Mouse (Mus musculus) cerebellum, adult (tissue): ENCODE measurements around the gene St8sia1.
"Not testable (repeated sequence)": the region's sequence is repeated elsewhere in the genome, so short reads cannot be mapped to it uniquely, and the experiment has no call there.

Source experiments
- ATAC-seq: cut with Nextera tagmentation; 2 replicates; pipeline ENCODE4 v1.9.2; 2017; ENCODE audit warnings: mild to moderate bottlenecking, moderate library complexity, mixed read lengths; ENCODE audit not compliant: insufficient number of reproducible peaks, low FRiP score, low TSS enrichment

St8sia1 gene

GRCm38 (mm10) chr6:142964076-142964530 is at the start of gene St8sia1:
St8sia1 (minus strand) TSS chr6:142964452.
- peak; percentile 56 for ATAC-seq

DNA sequence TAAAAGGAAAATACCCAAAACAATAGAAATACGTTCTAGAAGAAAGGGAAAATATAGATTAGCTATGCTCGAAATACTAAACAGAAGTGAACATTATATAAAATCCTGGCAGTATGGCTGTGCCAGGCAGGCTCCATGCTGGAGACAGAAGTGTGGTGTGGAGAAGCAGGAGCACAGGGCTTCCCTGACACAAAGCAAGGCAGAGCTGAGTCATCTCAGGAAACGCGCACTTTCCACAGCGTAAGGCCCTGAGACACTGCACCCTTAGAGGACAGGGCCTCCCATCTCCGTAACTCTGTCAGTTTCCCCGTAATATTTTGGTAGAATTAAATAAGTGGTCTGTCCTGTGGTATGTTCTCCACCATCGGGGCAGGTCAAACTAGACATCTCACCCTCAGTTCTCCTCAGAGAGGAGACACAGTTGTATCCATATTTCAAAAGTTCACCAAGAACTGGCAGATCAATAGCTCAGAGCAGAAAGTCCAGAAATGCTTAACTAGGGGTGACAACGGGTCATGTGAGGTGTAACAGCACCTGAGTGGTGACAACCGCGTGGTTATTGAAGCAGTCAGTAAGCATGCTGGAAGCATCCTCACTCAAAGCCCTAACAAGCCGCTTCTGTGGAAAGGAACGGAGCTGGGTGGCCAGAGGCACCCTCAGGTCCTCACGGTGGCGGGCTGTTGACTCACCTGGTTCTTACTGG is 48.4 kb upstream of the St8sia1 start:
- no peak for ATAC-seq

DNA sequence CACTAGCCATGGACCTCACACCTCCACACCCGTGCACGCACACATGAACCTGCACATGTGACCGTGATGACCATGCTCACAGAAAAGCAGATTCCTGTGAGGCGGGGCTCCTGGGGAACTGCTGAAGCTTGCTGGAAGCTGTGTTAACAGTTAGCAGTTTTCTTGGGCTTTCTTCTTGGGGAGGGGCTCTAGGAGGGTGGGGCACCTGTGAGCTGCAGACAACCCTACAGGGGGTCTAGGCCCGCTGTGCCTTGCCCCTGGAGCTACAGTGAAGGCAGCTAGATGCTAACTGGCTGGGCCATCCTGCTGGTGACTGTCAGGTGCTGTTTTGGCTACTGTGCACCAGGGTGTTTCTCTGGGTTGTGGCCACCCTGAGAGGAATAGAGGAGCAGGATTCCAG is 44.6 kb upstream of the St8sia1 start:
- no peak for ATAC-seq

DNA sequence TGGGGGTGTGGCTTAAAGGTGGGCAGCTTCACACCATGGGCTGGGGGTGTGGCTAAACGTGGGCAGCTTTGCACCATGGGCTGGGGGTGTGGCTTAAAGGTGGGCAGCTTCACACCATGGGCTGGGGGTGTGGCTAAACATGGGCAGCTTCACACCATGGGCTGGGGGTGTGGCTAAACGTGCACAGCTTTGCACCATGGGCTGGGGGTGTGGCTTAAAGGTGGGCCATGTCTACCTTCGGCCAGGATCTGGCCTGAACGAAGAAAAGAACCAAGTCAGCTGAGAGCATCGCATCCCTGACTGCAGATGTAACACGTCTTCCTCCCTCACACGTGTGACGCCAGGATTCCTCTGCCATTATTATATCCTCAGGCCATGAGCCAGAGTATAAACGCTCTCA is 41.0 kb upstream of the St8sia1 start:
- not testable (repeated sequence) for ATAC-seq

DNA sequence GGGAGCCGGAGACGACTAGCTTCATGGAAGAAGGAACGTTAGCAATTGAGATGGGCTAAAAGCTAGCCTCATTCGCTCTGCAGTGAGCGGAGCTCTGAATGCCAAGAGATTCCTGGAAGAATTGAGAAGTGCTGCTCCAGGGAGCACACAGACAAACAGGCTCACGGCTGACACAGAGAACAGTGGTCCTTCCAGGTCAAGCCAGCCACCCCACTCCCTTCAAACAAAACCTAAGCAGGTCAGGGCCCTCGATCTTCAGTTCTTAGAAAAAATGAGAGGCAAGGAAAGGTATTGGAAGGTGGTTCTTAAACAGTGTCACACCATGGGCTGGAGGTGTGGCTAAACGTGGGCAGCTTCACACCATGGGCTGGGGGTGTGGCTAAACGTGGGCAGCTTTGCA is 40.5 kb upstream of the St8sia1 start:
- ATAC-seq = no peak

DNA sequence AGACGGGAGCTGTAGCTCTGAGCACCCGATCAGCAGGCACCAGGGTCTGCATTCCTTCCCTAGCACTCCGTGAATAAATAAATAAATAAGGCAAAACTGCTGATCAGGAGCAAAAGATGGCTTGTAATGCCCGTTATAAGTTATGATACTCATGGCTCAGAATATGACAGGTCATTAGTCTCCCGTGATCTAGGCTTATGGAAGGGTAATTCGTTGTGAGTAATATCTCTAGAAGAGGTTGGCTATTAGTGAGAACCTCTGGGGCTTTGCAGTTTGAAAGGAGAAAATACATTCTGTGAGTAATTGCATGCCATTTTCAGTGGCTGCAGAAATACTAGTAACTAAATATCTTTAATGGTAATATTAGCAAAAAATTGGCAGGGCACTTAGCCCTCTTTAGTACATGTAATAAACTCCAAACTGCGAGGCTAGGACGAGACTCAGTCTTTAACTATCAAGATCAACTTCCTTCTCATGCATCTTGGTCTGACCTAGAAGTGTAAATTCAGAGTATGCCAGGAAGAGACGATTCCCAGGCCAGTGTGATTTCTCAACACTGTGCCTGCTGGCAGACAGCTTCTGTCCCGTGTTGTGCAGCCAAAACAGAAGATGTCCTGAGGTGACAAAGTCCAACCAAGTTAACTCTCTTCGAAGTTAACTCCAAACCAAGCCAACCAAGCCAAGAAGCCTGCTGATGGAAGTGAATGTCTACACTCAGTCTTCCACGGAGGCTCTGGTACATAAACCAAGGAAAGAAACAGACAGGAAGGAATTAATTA is 34.2 kb upstream of the St8sia1 start:
- ATAC-seq = no peak

GRCm38 (mm10) chr6:142996887-142997286 is 32.6 kb upstream of the St8sia1 start:
- ATAC-seq = no peak

GRCm38 (mm10) chr6:142995567-142995966 is 31.3 kb upstream of the St8sia1 start:
- no peak for ATAC-seq

- no peak for ATAC-seq
Measured at GRCm38 (mm10) chr6:142994821-142995220, 30.6 kb upstream of the St8sia1 start.

- ATAC-seq = no peak
Measured at GRCm38 (mm10) chr6:142993705-142994698, 29.8 kb upstream of the St8sia1 start.

- no peak for ATAC-seq
Measured at GRCm38 (mm10) chr6:142992971-142993370, 28.7 kb upstream of the St8sia1 start.

DNA sequence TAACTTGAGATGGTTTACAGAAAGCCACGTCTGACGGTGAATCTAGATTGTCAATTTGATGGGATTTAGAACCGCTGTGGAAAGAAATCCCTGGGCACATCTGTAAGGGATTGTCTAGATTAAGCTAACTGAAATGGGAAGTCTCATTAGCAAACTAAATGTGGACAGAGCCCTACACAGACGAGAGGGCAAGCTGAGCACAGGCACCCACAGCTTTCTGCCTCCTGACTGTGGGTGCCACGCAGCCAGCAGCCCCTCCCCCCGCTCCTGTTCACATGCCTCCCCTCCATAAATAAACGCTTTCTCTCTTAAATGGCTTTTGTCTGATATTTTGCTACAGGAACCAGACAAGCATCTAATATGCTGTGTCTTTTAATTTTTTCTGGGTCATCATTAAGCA is 27.8 kb upstream of the St8sia1 start:
- no peak for ATAC-seq

DNA sequence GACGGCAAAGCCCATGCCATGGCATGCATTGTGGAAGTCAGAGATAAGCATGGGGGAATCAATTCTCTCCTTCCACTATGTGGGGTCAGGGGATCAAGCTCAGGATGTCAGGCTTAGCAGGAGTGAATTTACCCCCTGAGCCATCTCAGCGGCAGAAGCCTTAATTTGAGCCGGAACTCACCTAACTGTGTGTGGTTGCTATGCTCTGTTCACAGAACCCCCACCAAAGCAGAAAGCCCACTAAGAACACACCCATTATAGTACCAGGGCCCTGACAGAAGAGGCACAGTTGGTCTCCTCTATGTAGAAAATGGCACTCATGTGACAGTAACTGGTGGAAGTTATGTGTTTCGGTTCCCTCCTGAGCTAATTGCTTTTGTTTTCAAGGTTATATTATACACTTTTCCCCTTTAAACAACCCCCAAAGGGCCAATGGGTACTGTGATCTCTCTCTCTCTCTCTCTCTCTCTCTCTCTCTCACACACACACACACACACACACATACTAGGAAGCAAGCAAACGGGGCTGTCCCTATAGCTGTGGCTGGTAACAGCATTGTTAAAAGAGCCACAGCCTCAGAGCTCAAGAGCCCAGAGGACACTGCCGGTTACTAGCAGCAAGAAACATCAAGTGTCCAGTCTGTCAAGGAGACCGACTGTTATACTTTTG is 27.3 kb upstream of the St8sia1 start:
- ATAC-seq = no peak

GRCm38 (mm10) chr6:142990516-142990915 is 26.3 kb upstream of the St8sia1 start:
- ATAC-seq = no peak

DNA sequence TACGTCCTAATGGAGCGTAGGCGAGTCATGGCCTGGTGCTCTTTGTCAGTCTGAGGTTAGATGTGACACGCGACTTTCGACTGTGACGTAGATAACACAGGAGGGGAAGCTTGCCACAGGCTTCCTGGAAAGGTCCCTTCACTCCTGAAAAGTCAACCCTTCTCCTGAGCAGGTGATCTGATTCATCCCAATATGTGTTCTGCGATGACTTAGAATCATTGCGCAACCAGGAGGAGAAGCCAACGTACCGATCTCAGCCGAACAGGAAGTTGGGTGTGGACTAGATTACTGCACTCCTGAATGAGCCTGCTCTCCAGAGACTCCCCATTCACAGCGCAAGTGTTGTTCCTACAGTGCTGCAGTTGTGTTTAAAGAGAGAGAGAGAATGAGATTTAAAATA is 25.2 kb upstream of the St8sia1 start:
- no peak for ATAC-seq

GRCm38 (mm10) chr6:142988753-142989152 is 24.5 kb upstream of the St8sia1 start:
- ATAC-seq = peak; percentile 68; the same call in 1 of the 2 replicates

- no peak for ATAC-seq
Measured at GRCm38 (mm10) chr6:142988231-142988630, 24.0 kb upstream of the St8sia1 start.

GRCm38 (mm10) chr6:142987616-142988015 is 23.4 kb upstream of the St8sia1 start:
- no peak for ATAC-seq

GRCm38 (mm10) chr6:142986706-142987105 is 22.5 kb upstream of the St8sia1 start:
- not testable (repeated sequence) for ATAC-seq
